Mouse (Mus musculus) naive thymus-derived CD4-positive, alpha-beta T cell, adult 2 months (primary cell): ENCODE results near the gene Olfr1234.

ENCODE experiments used
- DNase-seq: peaks from one replicate; pipeline ENCODE4 v3.0.0-alpha.2; 2011; ENCODE audit warnings: low read depth

Olfr1234 gene

GRCm38 (mm10) chr2:89364765-89365164 is at the start of gene Olfr1234:
Gene Olfr1234 (minus strand): TSS chr2:89364865.
- DNase-seq, result no peak

- no peak for DNase-seq
These were observed 44.9 kb upstream of the Olfr1234 start, which contains the start of gene Olfr1238 for GRCm38 (mm10) chr2:89409576-89409975. Gene Olfr1238 (minus strand): TSS chr2:89409676.

GRCm38 (mm10) chr2:89400882-89401281 is 36.2 kb upstream of the Olfr1234 start:
- no peak for DNase-seq

- DNase-seq, result no peak
These were observed 22.4 kb downstream of the Olfr1234 start, which contains the start of gene Olfr1233 for GRCm38 (mm10) chr2:89342298-89342697. Gene Olfr1233 (minus strand): TSS chr2:89342398.

- DNase-seq, result no peak
These were observed 35.1 kb downstream of the Olfr1234 start, which contains the start of gene Olfr1232 for GRCm38 (mm10) chr2:89329575-89329974. Gene Olfr1232 (minus strand): TSS chr2:89329675.
